Mouse (Mus musculus): ENCODE data around the gene Utp18.

Gene Utp18

GRCm38 (mm10) chr11:93828619-93829326, 56.8 kb downstream of the Utp18 start:
- DNase-seq = no peak

- DNase-seq = no peak
Observed at GRCm38 (mm10) chr11:93822261-93822660, 63.3 kb downstream of the Utp18 start.

GRCm38 (mm10) chr11:93821533-93821932, 64.0 kb downstream of the Utp18 start:
- peak; percentile 2 for DNase-seq

- no peak for DNase-seq
Observed at GRCm38 (mm10) chr11:93817966-93818738, 67.4 kb downstream of the Utp18 start.

GRCm38 (mm10) chr11:93812955-93813354, 72.6 kb downstream of the Utp18 start:
- DNase-seq = no peak

- DNase-seq = peak; percentile 62
Observed at GRCm38 (mm10) chr11:93812125-93812868, 73.3 kb downstream of the Utp18 start.
